Mouse (Mus musculus) ES-Bruce4 (cell line): ENCODE measurements around the gene Osbpl9.

Experiments used
- CTCF ChIP-seq: IDR thresholded peaks from one replicate; pipeline ENCODE4 v1.8.1; 2011; ENCODE audit warnings: low read depth, low read length
- EP300 ChIP-seq: IDR thresholded peaks from 2 replicates; pipeline ENCODE4 v1.6.1; 2011; ENCODE audit warnings: low read depth, low read length; ENCODE audit not compliant: insufficient read depth
- POLR2A ChIP-seq: IDR thresholded peaks from one replicate; pipeline ENCODE4 v1.8.1; 2011; ENCODE audit warnings: low read length; ENCODE audit not compliant: insufficient read depth

GRCm38 (mm10) chr4:109143091-109143490, 59.0 kb downstream of the Osbpl9 start:
- TF ChIP-seq POLR2A (no peak), CTCF (no peak), EP300 (no peak)
